Mouse (Mus musculus): Measurements from ENCODE around the gene Tmem39a.

The Tmem39a gene

DNA sequence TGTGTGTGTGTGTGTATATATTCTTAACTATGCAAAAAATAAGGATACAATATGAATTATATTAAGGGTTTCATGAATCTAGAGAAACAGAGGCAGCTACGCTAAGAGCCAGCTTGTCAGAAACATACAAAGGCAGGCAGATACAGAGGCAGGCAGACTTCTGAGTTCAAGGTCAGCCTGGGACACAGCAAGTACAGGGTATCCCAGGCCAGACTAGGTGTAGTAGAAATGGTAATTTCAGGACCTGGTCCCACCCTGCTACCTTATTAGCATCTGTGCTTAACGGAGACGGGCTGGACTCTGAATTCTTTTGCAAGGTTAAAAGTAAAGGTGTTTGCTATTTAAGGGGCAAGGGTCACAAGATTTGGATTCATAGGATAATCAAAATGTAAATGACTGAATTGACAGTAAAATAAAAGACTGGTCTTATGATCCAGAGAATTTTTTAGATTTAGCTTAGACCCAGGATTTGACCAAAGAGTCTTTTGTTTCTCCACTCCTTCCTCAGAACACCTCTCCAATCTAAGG is at the start of gene Tmem39a:
Gene Tmem39a (plus strand): TSS at position 478 of the 528 bp plus-strand sequence.
- DNase-seq (ENCODE audit: extremely low read depth, low read depth), result no peak

- no peak for DNase-seq (ENCODE audit: extremely low read depth, low read depth)
These were observed 47.7 kb upstream of the Tmem39a start for GRCm38 (mm10) chr16:38510846-38511245.

DNA sequence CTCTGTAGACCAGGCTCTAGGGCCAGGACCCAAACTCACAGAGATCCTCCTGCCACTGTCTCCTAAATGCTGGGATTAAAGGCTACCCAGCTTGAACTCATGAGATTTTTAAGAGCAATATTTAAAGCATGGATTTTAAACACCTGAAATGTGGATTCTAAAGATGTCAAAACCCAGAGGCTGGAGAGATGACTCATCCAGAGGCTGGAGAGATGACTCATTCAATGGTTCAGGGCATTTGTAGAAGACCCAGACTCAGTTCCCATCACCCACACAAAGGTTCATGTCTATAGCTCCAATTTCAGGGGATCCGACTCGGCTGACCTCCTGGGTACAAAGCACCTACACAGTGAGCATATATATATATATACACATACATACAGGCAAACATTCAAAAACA is 39.4 kb upstream of the Tmem39a start:
- DNase-seq (ENCODE audit: extremely low read depth, low read depth), result no peak

GRCm38 (mm10) chr16:38521211-38521987 is 37.1 kb upstream of the Tmem39a start:
- no peak for DNase-seq (ENCODE audit: extremely low read depth, low read depth)

- peak; percentile 85 for DNase-seq (ENCODE audit: extremely low read depth, low read depth)
These were observed 36.1 kb upstream of the Tmem39a start, which contains the start of gene Timmdc1 for GRCm38 (mm10) chr16:38522129-38523084. TSS of gene Timmdc1 (minus strand) at chr16:38522663.

- DNase-seq (ENCODE audit: extremely low read depth, low read depth), result no peak
These were observed 32.2 kb upstream of the Tmem39a start for GRCm38 (mm10) chr16:38526264-38526663.

DNA sequence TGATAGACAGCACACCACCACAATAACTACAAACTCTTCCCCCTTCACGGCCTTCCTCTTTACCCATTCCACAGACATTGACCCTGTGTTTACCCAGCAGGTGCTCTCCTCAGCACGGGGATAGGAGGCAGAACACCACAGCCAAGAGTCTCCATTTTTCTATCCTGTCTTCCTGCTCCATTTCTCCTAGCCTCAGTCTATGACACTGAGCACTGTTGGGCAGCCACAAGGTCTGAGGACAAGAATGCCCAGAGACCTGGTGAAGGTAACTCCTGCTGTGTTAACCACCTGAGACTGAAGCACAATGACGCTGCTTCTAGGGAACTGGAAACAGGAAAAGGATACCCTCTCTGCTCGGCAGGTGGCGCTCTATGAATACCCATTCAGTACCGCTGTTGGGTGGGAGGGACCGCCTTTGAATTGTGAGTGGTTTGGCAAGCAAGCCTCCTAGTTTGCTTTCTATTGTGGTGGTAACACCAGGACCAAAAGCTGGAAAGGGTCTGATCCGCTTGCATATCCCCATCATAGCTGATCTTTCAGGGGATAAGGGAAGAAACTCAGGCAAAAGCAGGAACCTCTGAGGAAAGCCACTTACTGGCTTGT is 21.9 kb upstream of the Tmem39a start:
- no peak for DNase-seq (ENCODE audit: extremely low read depth, low read depth)

- DNase-seq (ENCODE audit: extremely low read depth, low read depth), result no peak
These were observed 19.6 kb upstream of the Tmem39a start for GRCm38 (mm10) chr16:38538716-38539380.

- no peak for DNase-seq (ENCODE audit: extremely low read depth, low read depth)
These were observed 10.5 kb upstream of the Tmem39a start for GRCm38 (mm10) chr16:38548000-38548399.

DNA sequence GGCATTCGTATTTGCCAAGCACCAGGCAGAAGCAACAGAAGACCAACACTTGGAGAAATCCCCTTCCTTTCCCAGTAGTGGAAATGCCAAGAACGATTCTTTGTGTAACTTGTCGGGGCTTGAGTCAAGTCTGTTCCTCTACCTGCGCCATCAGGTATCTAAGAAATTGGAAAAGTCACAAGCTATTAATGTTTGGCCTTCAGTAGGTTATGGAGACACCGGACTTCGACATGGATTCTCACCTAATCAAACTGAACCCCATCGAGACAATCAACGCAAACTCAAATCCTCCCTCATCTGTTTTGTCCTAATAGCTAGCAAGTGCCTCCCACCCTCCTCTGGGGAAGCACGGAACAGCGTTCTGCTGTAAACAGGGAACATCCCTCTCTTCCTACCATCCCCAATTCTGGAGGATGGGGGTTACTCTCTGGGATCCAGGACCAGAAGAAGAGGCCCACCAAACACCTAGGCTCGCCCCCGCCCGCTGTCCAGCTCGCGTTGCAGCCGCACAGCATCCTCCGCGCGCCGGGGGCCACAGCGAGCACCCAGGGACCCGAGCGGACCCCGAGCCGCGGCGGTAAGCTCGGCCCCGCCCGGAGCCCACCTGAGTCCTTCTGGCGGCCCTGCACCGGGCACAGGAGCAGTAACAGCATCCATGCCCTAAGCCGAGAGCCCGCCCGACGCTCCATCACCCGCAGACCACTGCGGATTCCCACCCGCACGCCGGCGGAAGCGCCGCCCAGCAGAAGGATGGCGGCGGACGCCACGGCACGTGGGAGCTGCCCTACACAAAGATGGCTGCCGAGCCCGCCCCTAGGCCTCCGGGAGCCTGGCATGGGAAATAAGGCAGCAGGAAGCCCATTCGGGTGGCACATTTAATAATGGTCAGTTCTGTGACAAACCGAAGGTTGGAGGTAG is 8.8 kb upstream of the Tmem39a start, which contains the start of gene Poglut1:
Gene Poglut1 (minus strand): TSS at position 780 of the 918 bp plus-strand sequence.
- DNase-seq (ENCODE audit: extremely low read depth, low read depth), result peak; percentile 39

DNA sequence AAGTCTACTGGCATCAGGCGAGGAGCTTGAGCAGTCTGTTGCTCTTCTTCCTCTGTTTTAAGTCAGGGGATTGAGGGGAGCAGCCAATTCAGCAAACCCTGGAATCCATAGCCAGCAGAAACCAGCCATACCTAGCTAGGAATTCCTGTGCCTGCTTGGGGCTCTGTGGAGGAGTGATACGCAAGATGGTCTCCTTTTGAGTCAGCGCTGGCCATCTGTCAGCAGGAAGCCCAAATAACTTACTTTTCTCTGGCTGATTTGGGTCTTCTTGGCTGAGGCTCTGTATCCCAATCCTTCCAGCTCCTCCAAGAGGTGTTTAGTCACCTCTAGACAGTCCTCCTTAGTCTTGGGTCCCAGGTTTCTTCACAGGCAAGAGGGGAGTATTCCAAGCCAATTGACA is 2.5 kb upstream of the Tmem39a start:
- no peak for DNase-seq (ENCODE audit: extremely low read depth, low read depth)

DNA sequence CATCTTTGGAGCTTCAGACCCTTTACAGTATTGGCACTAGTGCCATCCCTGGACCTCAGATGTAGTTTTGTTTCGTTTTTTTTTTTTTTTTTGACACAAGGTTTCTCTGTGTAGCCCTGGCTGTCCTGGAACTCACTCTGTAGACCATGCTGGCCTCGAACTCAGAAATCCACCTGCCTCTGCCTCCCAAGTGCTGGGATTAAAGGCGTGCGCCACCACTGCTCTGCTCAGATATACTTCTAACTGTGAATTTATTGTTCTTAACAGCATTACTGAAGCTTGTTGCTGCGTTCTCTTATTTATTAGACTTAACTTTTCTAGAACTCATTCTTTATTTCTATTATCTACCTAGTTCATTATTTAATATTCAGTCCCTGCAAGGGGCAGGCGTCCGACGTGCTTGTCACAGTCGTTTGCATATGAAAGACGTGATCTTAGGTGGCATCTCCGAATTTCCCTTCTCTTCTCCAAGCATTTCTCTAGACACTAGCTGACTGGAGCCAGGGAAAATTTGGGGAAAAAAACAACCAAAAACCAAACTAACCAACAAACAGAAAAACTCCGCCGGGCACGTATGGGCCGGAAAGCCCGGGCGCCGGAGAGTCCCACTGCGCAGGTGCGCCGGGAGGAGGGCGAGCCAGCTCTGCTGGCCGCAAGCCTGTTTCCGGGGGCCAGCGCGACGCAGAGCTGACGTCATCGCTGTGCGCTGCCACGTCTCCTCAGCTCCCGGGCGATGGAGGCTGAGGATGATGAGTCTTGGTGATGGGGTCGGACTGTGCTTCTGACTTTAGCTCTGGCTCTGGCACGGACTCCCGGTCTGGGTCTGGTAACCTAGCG is 3.9 kb downstream of the Tmem39a start:
- peak; percentile 78 for DNase-seq (ENCODE audit: extremely low read depth, low read depth)

GRCm38 (mm10) chr16:38562968-38563327 is 4.5 kb downstream of the Tmem39a start:
- DNase-seq (ENCODE audit: extremely low read depth, low read depth), result no peak

GRCm38 (mm10) chr16:38563516-38563915 is 5.0 kb downstream of the Tmem39a start:
- no peak for DNase-seq (ENCODE audit: extremely low read depth, low read depth)

- DNase-seq (ENCODE audit: extremely low read depth, low read depth), result no peak
These were observed 9.7 kb downstream of the Tmem39a start for GRCm38 (mm10) chr16:38568192-38568591.

DNA sequence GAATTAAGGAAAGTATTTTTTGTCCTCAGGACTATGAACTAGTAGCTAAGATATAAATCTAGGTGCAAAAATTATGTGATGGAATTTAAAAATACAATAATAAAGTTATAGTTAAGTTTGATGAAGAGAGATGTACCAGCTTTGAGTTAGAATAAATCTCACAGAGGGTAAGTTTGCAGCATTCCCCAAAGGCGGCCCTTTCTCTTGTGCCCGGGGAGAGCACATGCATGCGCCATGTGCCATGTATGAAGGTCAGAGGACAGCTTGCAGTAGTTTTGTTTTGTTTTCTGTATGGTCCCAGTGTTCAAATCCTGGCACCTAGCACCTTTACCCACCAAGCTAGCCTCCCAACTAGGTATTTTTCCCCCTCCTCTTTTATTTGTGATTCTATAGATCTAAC is 13.0 kb downstream of the Tmem39a start:
- DNase-seq (ENCODE audit: extremely low read depth, low read depth), result no peak

GRCm38 (mm10) chr16:38584761-38585160 is 26.3 kb downstream of the Tmem39a start:
- no peak for DNase-seq (ENCODE audit: extremely low read depth, low read depth)

- peak; percentile 59 for DNase-seq (ENCODE audit: extremely low read depth, low read depth)
These were observed 26.7 kb downstream of the Tmem39a start for GRCm38 (mm10) chr16:38585186-38585585.

DNA sequence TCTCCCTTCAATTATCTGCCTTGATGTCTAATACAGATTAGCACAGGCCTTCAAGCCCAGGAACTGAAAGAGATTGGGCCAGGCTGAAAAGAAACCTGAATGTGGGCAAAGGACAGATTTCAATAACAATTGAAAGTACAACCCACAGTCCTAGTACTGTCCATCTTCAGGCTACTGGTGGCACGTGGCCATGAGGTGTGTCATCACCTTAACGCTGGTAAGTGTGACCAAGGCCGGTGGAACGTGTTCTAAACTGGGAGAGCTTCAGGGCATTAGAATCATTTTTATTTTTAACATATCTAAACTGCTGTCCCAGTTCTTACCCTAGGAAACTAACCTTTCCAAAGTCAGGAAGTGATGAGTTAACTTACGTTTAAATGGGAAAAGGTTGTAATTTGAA is 28.7 kb downstream of the Tmem39a start:
- no peak for DNase-seq (ENCODE audit: extremely low read depth, low read depth)
